Mouse (Mus musculus): ENCODE data around the gene Wasf1. TPM values are rescaled to one million over a fixed set of nuclear protein-coding genes. Genes with fewer than 3 reads are reported as not detected.
A peak's percentile ranks its signal among the peaks of the same experiment; 100 is the strongest.

Wasf1 gene
- total RNA-seq, 2 experiments from 2014 or later: 237 to 253 TPM

GRCm38 (mm10) chr10:40887316-40887715 is 4.0 kb downstream of the Wasf1 start:
- no peak for DNase-seq (ENCODE audit: low spot score in 2 of 2)

- DNase-seq (ENCODE audit: low spot score in 2 of 2): no peak
Measured at GRCm38 (mm10) chr10:40889146-40889545, 5.9 kb downstream of the Wasf1 start.

GRCm38 (mm10) chr10:40895765-40896164 is 12.5 kb downstream of the Wasf1 start:
- no peak for DNase-seq (ENCODE audit: low spot score in 2 of 2)

GRCm38 (mm10) chr10:40896656-40897055 is 13.4 kb downstream of the Wasf1 start:
- no peak for DNase-seq (ENCODE audit: low spot score in 2 of 2)

- no peak for DNase-seq (ENCODE audit: low spot score in 2 of 2)
Measured at GRCm38 (mm10) chr10:40901786-40902185, 18.5 kb downstream of the Wasf1 start.

- no peak for DNase-seq (ENCODE audit: low spot score in 2 of 2)
Measured at GRCm38 (mm10) chr10:40906131-40906530, 22.9 kb downstream of the Wasf1 start.

- DNase-seq (ENCODE audit: low spot score in 2 of 2): no peak
Measured at GRCm38 (mm10) chr10:40906802-40907201, 23.5 kb downstream of the Wasf1 start.

- no peak for DNase-seq (ENCODE audit: low spot score in 2 of 2)
Measured at GRCm38 (mm10) chr10:40908580-40908979, 25.3 kb downstream of the Wasf1 start.

- no peak for DNase-seq (ENCODE audit: low spot score in 2 of 2)
Measured at GRCm38 (mm10) chr10:40910811-40911210, 27.5 kb downstream of the Wasf1 start.

GRCm38 (mm10) chr10:40915240-40915639 is 32.0 kb downstream of the Wasf1 start:
- DNase-seq (ENCODE audit: low spot score in 2 of 2): no peak

- DNase-seq (ENCODE audit: low spot score in 2 of 2): no peak
Measured at GRCm38 (mm10) chr10:40918669-40919440, 35.6 kb downstream of the Wasf1 start.

- no peak for DNase-seq (ENCODE audit: low spot score in 2 of 2)
Measured at GRCm38 (mm10) chr10:40919464-40919863, 36.2 kb downstream of the Wasf1 start.

- DNase-seq (ENCODE audit: low spot score in 2 of 2): no peak
Measured at GRCm38 (mm10) chr10:40932995-40933394, 49.7 kb downstream of the Wasf1 start.

- DNase-seq (ENCODE audit: low spot score in 2 of 2): peak; percentile 49 to 59
Measured at GRCm38 (mm10) chr10:40936160-40936726, 53.0 kb downstream of the Wasf1 start.

GRCm38 (mm10) chr10:40937569-40937968 is 54.3 kb downstream of the Wasf1 start:
- DNase-seq (ENCODE audit: low spot score in 2 of 2): no peak

- no peak for DNase-seq (ENCODE audit: low spot score in 2 of 2)
Measured at GRCm38 (mm10) chr10:40942688-40943087, 59.4 kb downstream of the Wasf1 start.

GRCm38 (mm10) chr10:40950176-40950575 is 66.9 kb downstream of the Wasf1 start:
- DNase-seq (ENCODE audit: low spot score in 2 of 2): no peak

GRCm38 (mm10) chr10:40956206-40956605 is 72.9 kb downstream of the Wasf1 start:
- peak in 1 of 2 experiments; percentile 53 for DNase-seq (ENCODE audit: low spot score in 2 of 2)

- no peak for DNase-seq (ENCODE audit: low spot score in 2 of 2)
Measured at GRCm38 (mm10) chr10:40961365-40961764, 78.1 kb downstream of the Wasf1 start.

GRCm38 (mm10) chr10:40962008-40962407 is 78.7 kb downstream of the Wasf1 start:
- DNase-seq (ENCODE audit: low spot score in 2 of 2): no peak

- DNase-seq (ENCODE audit: low spot score in 2 of 2): peak in 1 of 2 experiments; percentile 51
Measured at GRCm38 (mm10) chr10:40964546-40964945, 81.3 kb downstream of the Wasf1 start.

- no peak for DNase-seq (ENCODE audit: low spot score in 2 of 2)
Measured at GRCm38 (mm10) chr10:40968551-40968950, 85.3 kb downstream of the Wasf1 start.

Measured in left cerebral cortex, adult 18-20 months (tissue).